Comparison of ENCODE assay signal across 17 mouse cellular contexts in genomic region chr3:58116848-58117247, GRCm38 (mm10).
A peak's percentile ranks its signal among the peaks of the same experiment; 100 is the strongest.
DNase-seq lines count a peak whose midpoint lies in the region; ATAC-seq and TF ChIP-seq lines count a peak whose summit lies in the region.
"Had no signal": no experiment of that assay in that cellular context is flagged by ENCODE, and none has a peak within 500 bp of the region (broad histone marks: within the 10 kb centered on the region; RNA-seq: fewer than 3 reads in every experiment).

No protein-coding gene starts in this region.

- no peaks in the 10 kb centered on the region for H3K27me3 ChIP-seq in neural tube, embryonic 11.5 days (ENCODE audit: control insufficient read depth, insufficient read depth, low read length)
- H3K27me3 ChIP-seq in forebrain, embryonic 10.5 days (ENCODE audit: poor library complexity, severe bottlenecking): no peaks in the 10 kb centered on the region
- H3K27me3 ChIP-seq: hindbrain, embryonic 12.5 days; kidney, embryonic 15.5 days; limb, embryonic 13.5 days; midbrain, embryonic 12.5 days had no signal

- no peak overlapping the region for H3K4me3 ChIP-seq in neural tube, embryonic 11.5 days (ENCODE audit: low read depth, low read length)
- H3K4me3 ChIP-seq in left cerebral cortex, adult 2 months: 0 out of 2 replicates have a peak overlapping the region, but pooled peaks have one; percentile 3
- H3K4me3 ChIP-seq in forebrain, embryonic 10.5 days: no peak overlapping the region
- H3K4me3 ChIP-seq: heart, embryonic 10.5 days; hindbrain, embryonic 12.5 days; kidney, embryonic 15.5 days; limb, embryonic 13.5 days; midbrain, embryonic 12.5 days; myocyte had no signal

- peak; percentile 3 for DNase-seq in neural tube, embryonic 11.5 days (ENCODE audit: low spot score)
- no peak for DNase-seq in neural tube, embryonic 10.5 days (ENCODE audit: extremely low spot score, low spot score)
- peak; percentile 34 to 35 for DNase-seq in frontal cortex, postnatal 14 days (ENCODE audit: low spot score in 2 of 2)
- DNase-seq in left cerebral cortex, adult 2 months (ENCODE audit: extremely low spot score in 1 of 2, low spot score in 2 of 2): peak; percentile 39 to 66
- DNase-seq in forebrain, embryonic 10.5 days (ENCODE audit: extremely low spot score, low spot score): no peak
- no peak for DNase-seq in thymus, postnatal 14 days
- no peak for DNase-seq in kidney, adult 11 months
- DNase-seq: cerebellum, postnatal 14 days; heart, postnatal 10 days had no signal

- 75% methylated on average over 7 of the region's 7 CpGs for WGBS in neural tube, embryonic 11.5 days
- WGBS in forebrain, embryonic 10.5 days: 85% methylated on average over 7 of the region's 7 CpGs

- H3K9me3 ChIP-seq in neural tube, embryonic 11.5 days (ENCODE audit: control insufficient read depth, low read length): no peaks in the 10 kb centered on the region
- no peaks in the 10 kb centered on the region for H3K9me3 ChIP-seq in forebrain, embryonic 10.5 days
- H3K9me3 ChIP-seq: heart, embryonic 10.5 days; hindbrain, embryonic 12.5 days; kidney, embryonic 15.5 days; limb, embryonic 13.5 days; midbrain, embryonic 12.5 days had no signal

- H3K36me3 ChIP-seq in neural tube, embryonic 11.5 days (ENCODE audit: control insufficient read depth, insufficient read depth, low read length): no peaks in the 10 kb centered on the region
- no peaks in the 10 kb centered on the region for H3K36me3 ChIP-seq in forebrain, embryonic 10.5 days (replicated peaks)
- H3K36me3 ChIP-seq: heart, embryonic 10.5 days; hindbrain, embryonic 12.5 days; kidney, embryonic 15.5 days; limb, embryonic 13.5 days; midbrain, embryonic 12.5 days had no signal

- no peak for TF ChIP-seq CTCF in left cerebral cortex, adult 2 months (IDR thresholded peaks at IDR 0.05)

- no peak overlapping the region for H3K9ac ChIP-seq in neural tube, embryonic 11.5 days (ENCODE audit: low read length)
- H3K9ac ChIP-seq: hindbrain, embryonic 12.5 days; kidney, embryonic 15.5 days; limb, embryonic 13.5 days; liver, embryonic 14.5 days; midbrain, embryonic 12.5 days had no signal

- no peaks in the 10 kb centered on the region for H3K4me1 ChIP-seq in neural tube, embryonic 11.5 days (ENCODE audit: control insufficient read depth, insufficient read depth, low read length)
- H3K4me1 ChIP-seq in forebrain, embryonic 10.5 days: peaks cover 7% of the 10 kb centered on the region
- H3K4me1 ChIP-seq: heart, embryonic 10.5 days; kidney, embryonic 15.5 days; limb, embryonic 13.5 days had no signal

- ATAC-seq in neural tube, embryonic 11.5 days (ENCODE audit: insufficient read depth, low FRiP score, low TSS enrichment): no peak
- ATAC-seq: inflammation-experienced regulatory T-cells, adult 6 months had no signal

- no peak overlapping the region for H3K27ac ChIP-seq in neural tube, embryonic 11.5 days (ENCODE audit: low read depth, low read length)
- peak overlapping the region; percentile 80 for H3K27ac ChIP-seq in left cerebral cortex, adult 2 months
- H3K27ac ChIP-seq in forebrain, embryonic 10.5 days: no peak overlapping the region
- H3K27ac ChIP-seq: heart, embryonic 10.5 days; hindbrain, embryonic 12.5 days; kidney, embryonic 15.5 days; limb, embryonic 13.5 days; liver, embryonic 14.5 days; midbrain, embryonic 12.5 days had no signal

- H3K4me2 ChIP-seq in neural tube, embryonic 11.5 days (ENCODE audit: low read depth): no peak overlapping the region
- H3K4me2 ChIP-seq: hindbrain, embryonic 12.5 days; kidney, embryonic 15.5 days; limb, embryonic 13.5 days; midbrain, embryonic 12.5 days had no signal

- intact Hi-C loops in left cerebral cortex, adult 2 months (cut with DNase I): loop anchor here (1.0 kb wide), 3 partner anchors 25 to 182 kb away; no protein-coding TSS in a partner anchor

Comparison
In these comparisons a context has a peak if more than half of its experiments do, and no peak if none do; other contexts are left out.
1. DNase-seq: peak in neural tube, embryonic 11.5 days (single experiment), frontal cortex, postnatal 14 days (2 of 2) and left cerebral cortex, adult 2 months (2 of 2); none in neural tube, embryonic 10.5 days (single experiment), forebrain, embryonic 10.5 days (single experiment), thymus, postnatal 14 days (single experiment) and kidney, adult 11 months (single experiment).